Mouse (Mus musculus): ENCODE data around the gene Scamp2. TPM values are rescaled to one million over a fixed set of nuclear protein-coding genes. Genes with fewer than 3 reads are reported as not detected.

Gene Scamp2
- total RNA-seq, 2 experiments from 2014 or later = 34.3 to 35.4 TPM

DNA sequence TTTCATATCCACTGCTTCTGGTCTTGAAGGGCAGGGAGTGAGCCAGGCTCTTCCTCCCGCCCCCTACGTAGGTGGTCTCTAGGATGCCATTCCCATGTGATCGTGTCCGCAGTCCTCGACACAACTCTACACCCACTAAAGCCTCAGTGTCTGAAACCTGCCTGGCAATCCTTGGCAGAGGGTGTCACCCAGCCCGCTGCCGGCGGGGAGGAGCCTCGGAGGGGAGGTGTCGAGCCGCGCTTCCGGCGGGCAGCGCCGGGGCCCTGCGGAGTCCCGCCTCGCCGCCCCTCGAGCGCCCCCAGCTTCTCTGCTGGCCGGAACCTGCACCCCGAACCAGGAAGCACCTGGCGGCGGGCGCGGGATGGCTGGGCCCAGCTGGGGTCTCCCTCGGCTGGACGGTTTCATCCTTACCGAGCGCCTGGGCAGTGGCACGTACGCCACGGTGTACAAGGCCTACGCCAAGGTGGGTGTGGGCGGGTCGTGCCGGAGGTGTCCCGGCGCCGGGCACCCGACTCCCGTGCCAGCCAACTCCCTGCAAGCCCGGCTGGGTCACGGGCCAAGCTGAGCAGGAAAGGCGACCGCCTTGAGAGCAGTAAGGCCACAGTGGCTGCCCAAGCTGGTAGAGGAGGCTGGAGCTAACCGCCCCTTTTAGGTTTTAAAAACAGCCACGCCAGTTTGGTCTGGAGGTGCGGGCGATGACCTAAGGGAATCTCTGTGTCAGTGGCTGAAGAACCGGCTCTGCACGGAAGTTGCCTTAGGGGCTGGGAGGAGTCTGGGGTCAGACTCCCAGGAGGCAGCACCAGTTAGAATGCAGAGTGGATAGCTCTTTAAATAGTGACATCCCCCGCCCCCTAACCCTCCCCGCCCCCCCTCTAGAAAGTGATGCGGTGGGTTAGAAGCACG, 28.7 kb downstream of the Scamp2 start, which contains the start of gene Ulk3:
Gene Ulk3 (plus strand): TSS at position 229 of the 903 bp plus-strand sequence.
- intact Hi-C loops (cut with DNase I) = loop anchor here (2.0 to 5.0 kb wide), 3 partner anchors 29 to 55 kb away; partner anchors contain the start of gene Scamp2
- peak; percentile 83 to 86 for DNase-seq

DNA sequence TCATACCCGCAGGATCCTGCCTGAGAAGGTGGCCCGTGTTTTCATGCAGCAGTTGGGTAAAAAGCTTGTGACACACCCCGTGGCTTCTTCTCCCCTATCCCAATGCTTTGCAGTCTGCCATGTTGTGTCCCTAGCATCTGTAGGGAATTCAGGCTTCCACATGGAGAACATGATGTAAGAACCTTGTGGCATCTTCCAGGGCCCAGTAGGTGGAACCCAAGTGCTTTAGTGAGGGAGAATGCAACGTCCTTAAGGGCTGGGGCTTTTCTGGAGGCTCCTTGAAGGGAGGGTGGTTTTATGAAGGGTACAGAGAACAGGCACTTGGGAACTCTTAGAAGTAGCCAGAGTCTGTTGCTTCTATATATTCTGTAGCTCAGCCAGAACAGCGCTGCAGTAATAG, 30.0 kb downstream of the Scamp2 start:
- no peak for DNase-seq
- intact Hi-C loops (cut with DNase I) = no loop called here

DNA sequence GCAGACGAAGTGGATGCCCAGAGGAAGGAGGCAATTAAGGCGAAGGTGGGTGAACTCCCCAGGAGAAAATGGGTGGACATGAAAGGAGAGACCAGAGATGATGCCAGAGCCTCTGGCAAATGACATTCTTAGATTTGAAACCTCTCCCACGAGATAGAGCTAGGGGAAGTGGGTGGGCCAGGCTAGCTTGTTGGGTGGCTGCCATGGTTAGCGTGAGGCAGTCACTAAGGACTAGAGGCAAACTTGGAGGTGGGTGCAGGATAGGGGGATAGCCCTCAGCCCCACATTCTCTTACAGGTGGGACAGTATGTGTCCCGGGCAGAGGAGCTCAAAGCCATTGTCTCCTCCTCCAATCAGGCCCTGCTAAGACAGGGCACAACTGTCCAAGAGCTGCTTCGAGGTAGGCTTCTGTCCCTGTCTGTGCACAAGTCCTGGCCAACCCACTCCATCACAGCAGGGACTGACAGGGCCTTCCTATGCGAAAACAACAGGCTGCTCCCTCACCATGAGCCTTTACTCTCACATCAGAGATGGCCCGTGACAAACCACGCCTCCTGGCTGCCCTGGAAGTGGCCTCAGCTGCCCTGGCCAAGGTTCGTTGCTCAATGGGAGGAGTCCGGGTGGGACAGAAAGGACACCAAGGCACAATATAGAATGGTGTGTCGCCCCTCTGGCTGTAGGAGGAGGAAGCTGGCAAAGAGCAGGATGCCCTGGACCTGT, 32.9 kb downstream of the Scamp2 start:
- DNase-seq = no peak
- intact Hi-C loops (cut with DNase I) = no loop called here

DNA sequence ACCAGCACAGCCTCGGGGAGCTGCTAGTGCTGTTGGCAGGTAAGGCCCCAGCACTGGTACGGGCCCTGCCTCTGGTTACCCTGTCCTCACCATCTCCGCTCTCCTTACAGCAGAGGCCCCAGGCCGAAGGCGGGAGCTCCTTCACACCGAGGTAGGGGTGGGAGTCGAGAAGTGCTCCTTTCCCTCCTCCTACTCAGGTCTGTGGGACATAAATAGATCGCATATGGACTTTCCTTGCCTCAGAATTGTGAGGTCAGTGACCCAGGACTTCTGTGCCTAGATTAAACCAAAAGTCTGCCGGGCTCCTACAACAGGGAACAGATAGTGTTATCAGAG, 33.4 kb downstream of the Scamp2 start:
- intact Hi-C loops (cut with DNase I) = no loop called here
- no peak for DNase-seq

DNA sequence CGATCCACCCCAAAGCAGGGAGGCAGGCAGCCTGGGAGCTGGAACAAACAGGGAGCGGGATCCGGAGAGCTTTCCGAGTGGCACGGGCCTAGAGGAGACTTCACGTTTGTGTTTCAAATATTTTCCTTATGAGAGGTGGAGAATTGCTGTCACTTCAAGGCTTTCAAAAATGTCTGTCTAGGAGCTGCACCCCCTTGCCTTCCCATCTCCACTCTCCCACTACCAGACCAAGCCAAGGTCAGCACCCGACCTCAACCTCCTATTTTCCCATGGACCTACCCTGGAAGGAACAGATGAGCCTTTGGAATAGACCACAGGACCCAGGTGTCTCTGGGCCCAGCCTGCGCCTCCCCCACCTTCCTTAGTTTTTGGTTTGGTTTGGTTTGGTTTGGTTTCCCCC, 36.5 kb downstream of the Scamp2 start:
- DNase-seq = no peak
- intact Hi-C loops (cut with DNase I) = no loop called here

DNA sequence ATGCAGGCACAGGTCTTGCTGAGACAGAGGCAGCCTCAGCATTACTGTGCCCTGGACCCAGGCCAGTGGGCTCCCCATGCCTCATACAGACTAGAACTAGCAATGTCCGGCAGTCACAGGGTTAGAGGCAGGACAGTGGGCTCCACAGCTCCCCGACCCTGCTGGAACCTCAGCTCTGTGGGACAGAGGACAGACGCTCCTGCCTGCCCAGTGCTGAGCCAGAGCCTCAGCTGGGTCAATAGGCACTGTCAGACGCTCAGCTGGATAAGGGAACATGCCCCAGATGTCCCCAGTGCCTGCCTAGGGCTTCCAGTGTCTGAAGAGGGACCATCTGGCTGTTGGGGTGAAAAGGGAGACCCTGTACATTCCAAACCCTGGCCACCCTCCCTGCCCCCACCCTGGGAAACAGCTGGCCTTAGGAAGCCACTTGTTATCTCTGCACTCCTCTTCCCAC, 37.2 kb downstream of the Scamp2 start:
- intact Hi-C loops (cut with DNase I) = no loop called here
- no peak for DNase-seq

DNA sequence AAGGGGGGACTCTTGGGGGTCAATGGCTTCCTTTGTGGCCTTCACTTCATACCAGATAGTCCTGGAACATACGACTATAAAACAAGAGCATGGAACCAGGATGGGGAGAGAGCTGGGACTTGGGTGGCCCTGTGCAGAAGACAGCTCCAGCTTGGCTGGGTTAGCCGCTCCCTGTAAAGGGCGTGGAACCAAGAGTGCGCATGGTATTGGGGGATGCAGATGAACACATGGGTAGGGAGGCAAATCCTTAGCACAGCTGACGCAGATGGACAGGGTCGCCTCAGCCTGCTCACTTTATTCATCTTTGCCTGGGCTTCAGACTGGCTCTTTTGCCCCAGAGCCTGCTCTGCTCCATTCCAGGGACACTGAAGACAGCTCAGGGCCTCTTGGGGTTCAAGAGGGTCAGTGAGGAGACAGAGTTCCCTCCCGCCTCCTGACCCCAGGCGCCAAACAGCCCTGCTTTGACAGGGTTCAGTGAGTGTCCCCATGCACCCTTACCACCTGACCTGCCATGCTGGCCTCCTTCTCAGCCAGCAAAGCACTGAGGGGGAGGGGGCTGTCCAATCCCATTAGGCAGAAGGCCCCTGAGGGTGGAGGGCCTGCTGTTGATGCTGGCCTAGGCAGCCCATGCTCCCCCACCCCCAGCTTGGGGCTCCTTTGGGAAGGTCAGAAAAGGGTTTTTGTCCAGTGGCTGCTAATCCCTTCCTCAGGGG, 38.3 kb downstream of the Scamp2 start:
- intact Hi-C loops (cut with DNase I) = no loop called here
- no peak for DNase-seq

DNA sequence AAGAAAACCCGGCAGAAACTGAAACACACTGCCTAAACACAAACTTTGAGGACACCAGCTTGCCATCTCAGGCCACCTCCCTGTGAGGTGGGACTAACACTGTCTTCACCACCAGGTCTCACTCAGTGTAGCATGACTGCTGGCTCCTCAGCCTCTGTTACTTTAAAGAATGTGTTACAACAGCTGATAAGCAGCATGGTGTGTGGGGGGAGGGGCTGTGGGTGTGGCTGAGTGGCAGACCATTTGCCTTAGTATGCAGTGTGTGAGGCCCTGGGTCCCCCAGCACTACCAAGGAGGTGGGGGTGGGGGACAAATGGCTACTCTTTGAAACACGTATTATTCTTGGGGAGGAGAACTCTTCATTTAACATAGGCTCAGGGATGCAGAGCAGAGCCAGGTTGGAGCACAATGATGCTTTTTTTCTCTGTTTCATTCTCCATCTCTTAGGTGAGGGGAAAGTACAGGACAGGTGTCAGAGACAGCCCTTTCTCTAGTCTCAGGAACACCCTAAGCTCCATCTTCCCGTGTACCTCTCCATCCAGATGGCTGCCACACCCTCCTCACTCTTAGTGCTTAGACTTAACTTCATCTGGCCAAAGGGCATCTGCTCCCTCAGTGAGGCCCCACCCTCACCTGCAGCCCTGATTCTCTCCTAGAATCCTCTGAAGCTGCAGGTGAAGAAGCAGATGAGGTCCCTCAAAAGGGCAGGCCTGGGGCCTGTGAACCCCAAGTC, 40.0 kb downstream of the Scamp2 start:
- DNase-seq = peak in 1 of 2 experiments; percentile 51
- intact Hi-C loops (cut with DNase I) = no loop called here

DNA sequence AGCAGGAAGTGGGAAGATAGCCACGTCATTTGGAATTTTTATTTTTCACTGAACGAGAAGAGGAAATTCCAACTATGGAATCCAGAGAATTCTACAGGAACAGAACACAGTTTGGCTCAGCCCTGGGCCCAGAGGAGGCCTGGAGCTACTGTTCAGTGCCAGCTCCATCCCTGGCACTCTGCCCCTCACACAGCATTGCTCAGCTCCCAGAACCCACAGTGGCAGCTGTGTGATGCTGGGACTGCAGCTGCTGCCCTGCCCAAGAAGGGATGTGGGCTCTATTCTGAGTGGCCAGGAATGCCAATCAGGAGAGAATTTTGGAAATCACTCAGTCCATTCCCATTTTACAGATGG, 40.6 kb downstream of the Scamp2 start:
- no peak for DNase-seq
- intact Hi-C loops (cut with DNase I) = no loop called here

DNA sequence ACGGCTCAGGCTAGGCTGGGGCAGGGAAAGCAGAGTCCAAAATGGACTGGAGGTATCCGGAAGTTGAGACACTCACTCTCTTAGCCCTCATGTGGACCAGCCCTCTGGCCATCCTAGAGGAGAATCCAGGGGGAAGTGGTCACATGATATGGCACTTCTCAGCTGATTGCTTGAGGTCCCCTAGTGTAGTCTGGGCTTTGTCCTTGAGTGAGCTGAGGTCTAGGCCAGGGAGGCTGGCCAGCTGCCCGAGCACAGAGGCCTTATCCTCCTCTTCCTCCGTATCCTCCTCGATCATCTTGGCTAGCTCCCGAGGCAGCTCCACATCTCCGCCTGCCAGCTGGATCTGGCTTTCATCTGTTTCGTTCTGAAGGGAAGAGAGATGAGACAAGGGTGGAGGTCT, 41.4 kb downstream of the Scamp2 start:
- intact Hi-C loops (cut with DNase I) = no loop called here
- no peak for DNase-seq

DNA sequence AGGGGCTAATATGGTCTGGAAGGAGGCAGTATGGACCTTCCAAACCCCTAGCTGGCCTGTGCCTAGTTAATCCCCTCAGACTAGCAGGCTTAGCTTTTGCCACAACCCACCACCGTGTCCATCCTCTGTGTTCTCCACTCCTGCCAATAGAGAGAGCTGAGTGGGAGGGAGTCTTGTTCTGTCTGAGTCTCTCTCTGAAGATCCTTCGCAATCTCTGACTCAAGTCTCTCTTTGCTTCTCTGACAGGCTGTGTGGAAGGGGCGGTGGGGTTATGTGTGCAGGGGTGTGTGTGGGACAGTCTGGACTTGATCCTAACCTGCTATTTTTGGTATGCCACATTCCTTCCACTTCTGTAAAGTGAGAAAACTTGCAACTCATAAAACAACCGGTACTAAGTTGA, 44.1 kb downstream of the Scamp2 start:
- intact Hi-C loops (cut with DNase I) = no loop called here
- no peak for DNase-seq

DNA sequence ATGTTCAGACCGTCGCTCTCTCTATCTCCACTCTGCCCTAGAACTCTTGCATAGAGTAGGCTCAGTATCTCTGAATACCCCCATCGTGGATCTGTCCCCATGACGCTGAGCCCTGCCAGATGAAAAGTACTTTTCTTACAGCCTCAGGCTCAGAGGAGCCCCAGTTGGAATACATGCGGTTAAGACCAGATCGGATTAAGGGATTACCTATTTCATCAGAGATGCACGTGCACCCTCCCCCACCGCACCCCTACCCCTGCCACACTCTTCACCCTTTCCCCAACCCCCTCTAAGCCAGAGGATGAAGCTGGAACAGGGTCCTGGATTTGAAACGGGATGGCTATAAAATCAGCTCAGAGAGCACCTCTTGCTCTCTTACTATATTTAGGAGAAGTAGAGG, 44.8 kb downstream of the Scamp2 start:
- intact Hi-C loops (cut with DNase I) = no loop called here
- no peak for DNase-seq

DNA sequence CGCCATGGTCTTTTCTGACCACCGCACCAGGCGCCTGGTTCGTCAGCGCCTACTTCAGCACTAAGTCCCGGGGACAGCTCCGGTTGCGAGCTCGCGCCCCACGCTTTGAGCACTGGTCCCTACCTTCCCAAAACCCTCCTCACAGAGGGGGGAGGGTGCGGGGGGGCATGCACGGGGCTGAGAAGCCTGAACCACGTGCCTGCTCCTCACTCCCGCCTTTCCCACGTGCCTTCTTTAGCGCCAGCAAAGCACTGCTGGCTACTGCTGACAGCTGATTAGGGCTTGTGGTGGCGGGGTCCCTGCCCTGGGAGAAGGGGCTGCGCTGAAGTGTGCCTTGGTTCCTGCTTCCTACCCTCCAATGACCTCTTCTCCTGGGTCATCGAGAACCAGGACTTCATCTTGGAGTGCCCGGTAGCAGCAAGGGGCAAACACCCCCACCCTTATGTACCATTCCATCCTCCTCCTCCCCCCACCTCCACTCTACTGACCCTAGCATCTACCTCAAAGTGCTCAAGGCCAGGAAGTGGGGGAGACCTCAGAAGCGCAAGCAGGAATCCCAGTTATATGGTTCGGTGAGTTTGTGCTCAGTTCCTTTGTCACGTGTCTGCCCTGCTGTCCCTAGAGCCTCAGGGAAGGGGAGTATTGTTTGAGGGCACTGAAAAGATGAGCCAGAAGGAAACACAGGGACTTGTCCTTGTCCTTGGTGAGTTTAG, 45.6 kb downstream of the Scamp2 start, which contains the start of gene Cplx3:
Gene Cplx3 (minus strand): TSS at position 143 of the 713 bp plus-strand sequence.
- peak; percentile 66 to 80 for DNase-seq
- intact Hi-C loops (cut with DNase I) = no loop called here

DNA sequence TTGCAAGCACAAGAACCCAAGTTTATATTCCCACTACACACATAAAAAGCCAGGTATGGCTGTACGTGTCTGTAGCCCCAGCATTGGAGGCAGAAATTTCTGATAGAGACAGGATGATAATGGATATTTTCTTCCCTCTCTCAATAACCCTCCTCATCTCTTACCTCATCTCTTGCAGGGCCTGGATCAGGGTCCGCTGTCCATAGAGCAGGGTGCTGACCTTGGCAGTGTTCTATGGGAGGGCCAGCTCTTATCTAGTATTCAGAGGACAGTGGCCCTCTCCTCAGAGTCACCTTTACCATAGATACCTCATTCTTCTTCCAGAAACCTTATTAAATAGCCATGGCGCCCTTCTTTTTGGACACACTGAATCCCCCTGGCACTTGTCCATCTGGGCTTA, 49.1 kb downstream of the Scamp2 start:
- intact Hi-C loops (cut with DNase I) = no loop called here
- DNase-seq = no peak

DNA sequence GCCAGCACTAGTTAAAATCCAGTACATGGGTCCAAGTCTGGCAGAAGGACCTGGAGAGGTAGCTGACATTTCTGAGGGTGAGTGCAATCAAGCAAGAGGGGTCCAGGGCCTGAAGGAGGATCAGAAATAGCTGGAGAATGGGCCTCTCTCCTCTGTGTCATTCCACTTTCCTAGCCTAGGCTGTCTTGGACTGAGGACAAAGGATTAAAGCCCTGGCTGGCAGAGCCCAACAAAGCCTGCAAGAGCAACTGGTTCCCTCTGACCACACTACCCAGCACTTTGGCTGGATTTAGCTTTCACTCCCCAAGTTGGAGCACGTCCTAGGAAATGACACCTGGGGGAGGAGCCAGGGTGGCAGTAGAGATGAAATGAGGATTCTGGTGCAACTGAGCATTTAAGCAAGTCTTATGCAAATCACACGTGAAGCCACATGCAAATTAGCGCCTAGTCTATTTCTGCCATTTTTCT, 49.6 kb downstream of the Scamp2 start:
- intact Hi-C loops (cut with DNase I) = no loop called here
- DNase-seq = no peak

DNA sequence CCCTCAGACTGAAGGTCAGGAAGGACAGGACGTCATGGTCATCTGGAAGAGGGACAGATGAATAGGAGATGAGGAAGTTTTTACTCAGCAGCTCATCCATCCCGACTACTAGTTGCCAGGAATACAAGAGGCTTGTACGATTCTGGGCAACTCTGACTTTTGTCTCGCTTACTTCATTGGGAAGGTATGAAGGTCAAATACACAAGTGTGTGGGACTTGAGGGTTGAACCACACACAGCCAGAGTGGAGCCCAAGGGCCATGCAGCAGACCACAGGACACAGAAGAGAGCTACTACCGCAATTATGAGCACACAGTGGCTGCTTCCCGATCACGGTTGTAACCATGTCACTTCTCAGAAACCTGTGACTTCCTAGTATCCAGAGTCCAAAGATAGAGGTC, 51.8 kb downstream of the Scamp2 start:
- DNase-seq = no peak
- intact Hi-C loops (cut with DNase I) = no loop called here

DNA sequence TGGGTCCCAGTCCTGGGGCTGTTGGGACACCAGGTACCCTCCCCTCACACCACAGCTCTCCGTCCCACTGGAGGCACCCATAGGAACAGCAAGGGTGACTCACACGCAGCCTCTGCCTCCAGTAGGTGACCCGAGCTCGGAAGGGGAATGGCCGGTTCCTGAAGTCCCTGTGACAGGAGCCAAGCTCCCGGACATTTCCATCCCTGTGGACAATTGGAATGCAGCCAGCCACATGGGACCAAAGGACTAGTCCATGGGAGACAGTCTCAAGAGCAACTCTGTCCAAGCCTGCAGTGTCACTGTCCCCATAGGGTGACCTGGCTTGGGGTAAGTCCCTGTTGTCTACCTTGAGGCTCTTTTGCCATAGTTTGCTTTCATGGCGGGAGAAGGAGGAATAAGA, 53.2 kb downstream of the Scamp2 start:
- peak in 1 of 2 experiments; percentile 35 for DNase-seq
- intact Hi-C loops (cut with DNase I) = no loop called here

DNA sequence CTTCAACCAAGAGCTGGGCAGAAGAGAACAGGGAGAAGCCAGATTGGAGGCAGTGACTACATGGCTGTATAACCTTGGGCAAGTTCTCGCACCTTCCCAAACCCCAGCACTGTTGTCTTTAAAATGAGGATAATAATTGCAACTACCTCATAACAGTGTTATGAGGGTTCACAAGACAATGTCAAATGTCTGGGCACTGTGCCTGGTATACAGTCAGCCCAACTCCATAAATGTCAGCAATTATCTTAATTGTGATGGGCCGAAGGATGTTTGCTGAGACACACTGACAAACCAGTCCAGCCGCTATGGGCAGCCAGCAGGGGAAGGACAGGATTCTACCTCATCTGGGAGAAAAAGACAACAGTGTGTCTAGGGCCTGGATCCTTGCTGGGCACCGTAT, 54.0 kb downstream of the Scamp2 start:
- peak in 1 of 2 experiments; percentile 32 for DNase-seq
- intact Hi-C loops (cut with DNase I) = no loop called here

DNA sequence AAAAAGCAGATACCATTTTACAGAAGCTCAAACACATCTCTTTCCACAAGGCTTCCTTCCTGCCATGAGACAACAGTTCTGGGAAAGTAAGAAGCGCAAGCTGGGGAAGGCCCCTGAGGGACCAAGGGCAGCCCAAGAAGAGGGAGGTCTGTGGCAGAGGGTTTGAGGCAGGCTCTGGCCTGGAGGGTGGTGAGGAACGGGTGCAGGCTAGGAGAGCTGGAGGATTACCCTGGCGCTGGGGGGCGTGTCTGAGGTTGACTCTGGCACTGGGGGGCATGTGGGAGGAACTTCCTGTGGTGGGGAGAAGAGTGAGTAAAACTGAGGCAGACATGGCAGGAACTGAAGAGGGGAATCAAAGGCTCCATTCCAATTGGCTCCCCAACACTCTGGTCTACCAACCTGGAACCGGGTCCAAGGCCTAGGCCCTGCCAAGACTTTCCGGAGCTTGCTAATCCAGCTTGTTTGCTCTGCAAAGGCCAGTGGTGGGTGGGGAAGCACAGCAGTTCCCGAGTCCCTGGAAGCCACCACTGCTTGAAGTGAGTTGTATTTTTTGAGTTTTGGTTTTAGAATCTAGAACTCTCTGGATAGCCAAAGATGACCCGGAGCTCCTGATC, 56.9 kb downstream of the Scamp2 start:
- intact Hi-C loops (cut with DNase I) = no loop called here
- no peak for DNase-seq
